Mouse (Mus musculus) midbrain, embryonic 11.5 days (tissue): ENCODE measurements around the gene Cped1. TPM values are rescaled to one million over a fixed set of nuclear protein-coding genes. Genes with fewer than 3 reads are reported as not detected.
A peak's percentile ranks its signal among the peaks of the same experiment; 100 is the strongest.

ENCODE experiments used
- ATAC-seq: fragments of 200-750 bp; cut with Nextera tagmentation; 2 replicates; pipeline ENCODE4 v1.8.0; 2017; ENCODE audit warnings: moderate TSS enrichment, moderate library complexity; ENCODE audit not compliant: low FRiP score
- DNase-seq: peaks from one replicate; pipeline ENCODE4 v3.0.0; 2015; ENCODE audit warnings: low spot score; ENCODE audit errors: missing footprints
- H3K27ac ChIP-seq: fragments of 300-500 bp; sonication (generic); 2 replicates; pipeline ENCODE4 v1.5.1; 2014; ENCODE audit warnings: low read depth, low read length
- H3K27me3 ChIP-seq: fragments of 300-500 bp; sonication (generic); 2 replicates; pipeline ENCODE4 v1.6.1; 2014; ENCODE audit warnings: mild to moderate bottlenecking, low read length, moderate library complexity, mixed read lengths; ENCODE audit not compliant: control insufficient read depth, insufficient read depth
- H3K36me3 ChIP-seq: fragments of 300-500 bp; sonication (generic); 2 replicates; pipeline ENCODE4 v1.6.1; 2014; ENCODE audit warnings: mild to moderate bottlenecking, low read length, moderate library complexity, mixed read lengths; ENCODE audit not compliant: control insufficient read depth, insufficient read depth
- H3K4me1 ChIP-seq: fragments of 300-500 bp; sonication (generic); 2 replicates; pipeline ENCODE4 v1.6.1; 2014; ENCODE audit warnings: low read length; ENCODE audit not compliant: control insufficient read depth, insufficient read depth
- H3K4me2 ChIP-seq: fragments of 300-500 bp; sonication (generic); 2 replicates; pipeline ENCODE4 v1.6.1; 2014; ENCODE audit warnings: mild to moderate bottlenecking, moderate library complexity
- H3K4me3 ChIP-seq: fragments of 300-500 bp; sonication (generic); 2 replicates; pipeline ENCODE4 v1.5.1; 2014; ENCODE audit warnings: low read depth, low read length
- H3K9ac ChIP-seq: fragments of 300-500 bp; sonication (generic); 2 replicates; pipeline ENCODE4 v1.6.1; 2014; ENCODE audit warnings: low read length
- H3K9me3 ChIP-seq: fragments of 300-500 bp; sonication (generic); 2 replicates; pipeline ENCODE4 v1.6.1; 2016; ENCODE audit warnings: low read length; ENCODE audit not compliant: control insufficient read depth
- whole genome bisulfite sequencing: fragments of 180-500 bp; shearing (Covaris S2); extraction: QIAGEN DNeasy Blood & Tissue Kit; methylation state at CpG from one replicate; pipeline ENCODE4 v1.1.7; 2014; 5-methylcytosine and 5-hydroxymethylcytosine counted together
- polyA plus RNA-seq: library from polyadenylated mRNA; unstranded; fragments of >200 nt; fragmentation: Nextera tagmentation; extraction: Ambion mirVana; gene quantifications from 2 replicates; pipeline ENCODE4 v1.2.1, GENCODE M21; 2014

Cped1 gene
- polyA plus RNA-seq, 1 experiment from 2014 or later = 9.6 TPM

GRCm38 (mm10) chr6:22206179-22206578 lies 220.5 kb downstream of the Cped1 start:
- Histone ChIP-seq H3K9ac (no peak overlapping the region), H3K27me3 (no peaks in the 10 kb centered on the region), H3K4me2 (no peak overlapping the region), H3K4me1 (no peaks in the 10 kb centered on the region), H3K4me3 (no peak overlapping the region), H3K27ac (no peak overlapping the region), H3K9me3 (no peaks in the 10 kb centered on the region), H3K36me3 (no peaks in the 10 kb centered on the region)
- WGBS = 86% methylated on average over 14 of the region's 14 CpGs
- ATAC-seq = no peak
- DNase-seq = no peak

- Histone ChIP-seq H3K27me3 (no peaks in the 10 kb centered on the region), H3K36me3 (no peaks in the 10 kb centered on the region), H3K4me3 (no peak overlapping the region), H3K9me3 (no peaks in the 10 kb centered on the region), H3K27ac (no peak overlapping the region), H3K4me1 (no peaks in the 10 kb centered on the region), H3K4me2 (no peak overlapping the region), H3K9ac (no peak overlapping the region)
- ATAC-seq = no peak
- WGBS = 85% methylated on average over 5 of the region's 6 CpGs
- no peak for DNase-seq
These were observed 221.0 kb downstream of the Cped1 start for GRCm38 (mm10) chr6:22206630-22207293.

- Histone ChIP-seq H3K4me2 (no peak overlapping the region), H3K9me3 (no peaks in the 10 kb centered on the region), H3K27ac (no peak overlapping the region), H3K27me3 (no peaks in the 10 kb centered on the region), H3K9ac (no peak overlapping the region), H3K4me1 (no peaks in the 10 kb centered on the region), H3K4me3 (no peak overlapping the region), H3K36me3 (no peaks in the 10 kb centered on the region)
- no peak for DNase-seq
- 83% methylated on average over 6 of the region's 6 CpGs for WGBS
- no peak for ATAC-seq
These were observed 226.4 kb downstream of the Cped1 start for GRCm38 (mm10) chr6:22212158-22212557.

- H3K36me3 ChIP-seq = no peaks in the 10 kb centered on the region
- H3K4me2 ChIP-seq = no peak overlapping the region
- WGBS = 86% methylated on average over 5 of the region's 5 CpGs
- H3K4me1 ChIP-seq = no peaks in the 10 kb centered on the region
- H3K9ac ChIP-seq = no peak overlapping the region
- no peaks in the 10 kb centered on the region for H3K9me3 ChIP-seq
- no peak overlapping the region for H3K4me3 ChIP-seq
- ATAC-seq (no peak), DNase-seq (peak; percentile 56)
- H3K27me3 ChIP-seq = no peaks in the 10 kb centered on the region
- H3K27ac ChIP-seq = no peak overlapping the region
These were observed 227.5 kb downstream of the Cped1 start for GRCm38 (mm10) chr6:22213187-22213586.

- Histone ChIP-seq H3K27ac (no peak overlapping the region), H3K4me3 (no peak overlapping the region), H3K27me3 (no peaks in the 10 kb centered on the region), H3K9ac (no peak overlapping the region), H3K36me3 (no peaks in the 10 kb centered on the region), H3K9me3 (no peaks in the 10 kb centered on the region), H3K4me1 (no peaks in the 10 kb centered on the region), H3K4me2 (no peak overlapping the region)
- WGBS = 72% methylated on average over 3 of the region's 3 CpGs
- no peak for DNase-seq
- no peak for ATAC-seq
These were observed 228.1 kb downstream of the Cped1 start for GRCm38 (mm10) chr6:22213813-22214212.

DNA sequence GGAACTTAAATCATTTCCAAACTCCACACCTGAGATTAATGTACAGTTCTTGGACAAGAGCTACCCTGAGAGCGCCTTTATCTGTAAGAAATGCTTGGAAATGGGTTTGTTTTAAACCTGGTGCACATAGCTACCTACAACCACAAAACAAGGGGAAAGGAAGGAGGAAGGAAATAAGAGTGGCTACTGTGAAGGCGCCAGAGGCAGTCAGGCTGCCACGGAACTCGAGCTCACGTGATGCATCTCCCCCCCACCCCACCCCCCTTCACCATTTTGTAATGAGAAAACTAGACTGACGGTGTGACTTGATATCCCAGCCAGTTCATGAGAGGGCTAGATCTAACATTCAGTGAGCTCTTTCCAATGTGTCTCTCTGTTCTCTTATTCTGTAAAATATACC lies 228.9 kb downstream of the Cped1 start:
- Histone ChIP-seq H3K9ac (no peak overlapping the region), H3K27ac (no peak overlapping the region), H3K4me2 (no peak overlapping the region), H3K36me3 (no peaks in the 10 kb centered on the region), H3K4me3 (no peak overlapping the region), H3K9me3 (no peaks in the 10 kb centered on the region), H3K4me1 (no peaks in the 10 kb centered on the region), H3K27me3 (no peaks in the 10 kb centered on the region)
- WGBS = 87% methylated on average over 6 of the region's 6 CpGs
- ATAC-seq = no peak
- no peak for DNase-seq

GRCm38 (mm10) chr6:22216276-22216973 lies 230.7 kb downstream of the Cped1 start:
- Histone ChIP-seq H3K4me1 (no peaks in the 10 kb centered on the region), H3K27ac (no peak overlapping the region), H3K4me3 (no peak overlapping the region), H3K36me3 (no peaks in the 10 kb centered on the region), H3K4me2 (no peak overlapping the region), H3K9ac (no peak overlapping the region), H3K9me3 (no peaks in the 10 kb centered on the region), H3K27me3 (no peaks in the 10 kb centered on the region)
- ATAC-seq (no peak), DNase-seq (no peak)
- 92% methylated on average over 14 of the region's 14 CpGs for WGBS

- H3K9me3 ChIP-seq = no peaks in the 10 kb centered on the region
- no peak overlapping the region for H3K4me3 ChIP-seq
- no peaks in the 10 kb centered on the region for H3K4me1 ChIP-seq
- no peak for ATAC-seq
- no peak overlapping the region for H3K9ac ChIP-seq
- no peaks in the 10 kb centered on the region for H3K27me3 ChIP-seq
- no peak overlapping the region for H3K27ac ChIP-seq
- no peak for DNase-seq
- H3K36me3 ChIP-seq = no peaks in the 10 kb centered on the region
- H3K4me2 ChIP-seq = no peak overlapping the region
- WGBS = 93% methylated on average over 8 of the region's 8 CpGs
These were observed 235.4 kb downstream of the Cped1 start for GRCm38 (mm10) chr6:22221134-22221533.

DNA sequence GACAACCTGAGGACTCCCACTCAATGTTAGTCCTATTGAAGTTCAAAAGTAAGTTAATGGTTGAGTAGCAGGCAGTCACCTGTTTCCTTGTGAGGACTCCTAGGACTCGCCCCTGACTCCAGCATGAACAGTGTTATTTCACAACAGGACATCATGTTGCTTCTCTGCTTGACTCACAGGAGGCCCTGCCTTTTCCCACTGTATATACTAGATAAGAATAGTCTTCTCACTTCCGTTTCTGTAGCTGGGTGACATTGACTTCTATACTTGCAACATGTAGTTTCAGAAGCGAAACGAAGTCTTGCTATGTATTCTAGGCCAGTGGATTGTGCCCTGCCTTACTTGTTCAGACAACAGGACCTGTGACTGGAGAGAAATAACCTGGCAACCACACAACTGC lies 236.4 kb downstream of the Cped1 start:
- no peak overlapping the region for H3K27ac ChIP-seq
- ATAC-seq = no peak

More for the DNA sequence above, 236.4 kb downstream of the Cped1 start:
- DNase-seq = no peak
- Histone ChIP-seq H3K36me3 (no peaks in the 10 kb centered on the region), H3K4me3 (no peak overlapping the region), H3K9me3 (no peaks in the 10 kb centered on the region), H3K27me3 (no peaks in the 10 kb centered on the region), H3K9ac (no peak overlapping the region), H3K4me1 (no peaks in the 10 kb centered on the region), H3K4me2 (no peak overlapping the region)
- 81% methylated on average over 4 of the region's 4 CpGs for WGBS
